Mouse (Mus musculus): ENCODE measurements around the gene Hoxa6. TPM values are rescaled to one million over a fixed set of nuclear protein-coding genes. Genes with fewer than 3 reads are reported as not detected.

The Hoxa6 gene
- polyA plus RNA-seq, 1 experiment from 2014 or later = not detected

GRCm38 (mm10) chr6:52166431-52167077 lies 42.0 kb downstream of the Hoxa6 start:
- Histone ChIP-seq H3K9ac (ENCODE audit: low read depth, low read length) (no peak overlapping the region), H3K4me2 (ENCODE audit: low read depth, low read length) (no peak overlapping the region), H3K27ac (ENCODE audit: low read length) (no peak overlapping the region), H3K9me3 (replicated peaks; ENCODE audit: control insufficient read depth, low read length) (no peaks in the 10 kb centered on the region), H3K36me3 (ENCODE audit: control insufficient read depth, insufficient read depth) (no peaks in the 10 kb centered on the region), H3K4me1 (ENCODE audit: control insufficient read depth, low read depth, low read length) (no peaks in the 10 kb centered on the region), H3K27me3 (ENCODE audit: control insufficient read depth, insufficient read depth, low read depth, low read length) (peaks cover 95% of the 10 kb centered on the region), H3K4me3 (ENCODE audit: low read depth, low read length) (no peak overlapping the region)
- no peak for ATAC-seq (ENCODE audit: low read depth)
- WGBS (ENCODE audit: insufficient replicate concordance) = 24% methylated on average over 4 of the region's 4 CpGs

DNA sequence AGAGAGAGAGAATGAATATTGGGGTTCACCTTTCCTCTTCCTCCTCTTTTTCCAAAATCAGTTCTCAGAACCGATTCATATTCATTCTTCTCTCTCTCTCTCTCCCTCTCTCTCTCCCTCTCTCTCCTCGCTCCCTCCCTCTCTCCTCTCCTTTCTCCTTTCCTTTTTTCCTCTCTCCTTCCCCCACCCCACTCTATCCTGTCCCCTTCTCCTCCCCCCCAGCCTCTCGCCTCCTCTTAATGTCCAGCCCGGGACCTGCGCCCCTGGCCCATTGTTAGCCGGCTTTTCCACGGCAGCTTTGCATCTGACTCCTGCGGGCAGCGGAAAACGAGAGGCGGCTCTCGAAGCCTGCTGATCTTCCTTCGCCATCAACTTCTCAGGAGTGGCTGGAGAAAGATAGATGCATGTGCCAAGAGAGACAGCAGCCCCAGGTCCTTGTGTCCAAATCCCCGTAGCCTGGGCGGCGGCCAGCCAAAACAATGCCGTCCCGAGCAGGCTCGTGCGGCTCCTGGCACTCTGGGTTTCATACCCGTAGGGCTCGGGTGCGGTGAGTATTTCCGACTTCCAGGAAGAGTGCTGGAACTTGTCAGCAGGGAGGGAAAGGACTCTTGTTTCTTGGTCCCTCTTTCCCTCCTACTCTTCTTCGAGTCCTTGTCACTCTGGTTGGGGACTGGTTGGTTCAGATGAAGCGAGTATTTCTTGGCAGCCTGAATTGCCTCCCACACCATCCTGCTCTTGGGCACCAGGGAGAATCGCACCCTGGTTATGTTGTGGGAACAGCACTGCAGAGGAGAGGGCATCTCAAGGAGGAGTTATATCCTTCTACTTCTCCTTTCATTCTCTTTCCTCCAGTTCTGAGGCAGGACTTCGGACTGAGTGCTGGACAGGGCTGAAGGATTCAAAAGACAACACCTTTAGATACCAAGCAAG lies 42.8 kb downstream of the Hoxa6 start:
- no peaks in the 10 kb centered on the region for H3K36me3 ChIP-seq (ENCODE audit: control insufficient read depth, insufficient read depth)
- H3K27me3 ChIP-seq (ENCODE audit: control insufficient read depth, insufficient read depth, low read depth, low read length) = peaks cover 93% of the 10 kb centered on the region
- no peak for ATAC-seq (ENCODE audit: low read depth)
- H3K27ac ChIP-seq (ENCODE audit: low read length) = no peak overlapping the region
- 3% methylated on average over 28 of the region's 28 CpGs for WGBS (ENCODE audit: insufficient replicate concordance)
- no peak overlapping the region for H3K4me2 ChIP-seq (ENCODE audit: low read depth, low read length)
- no peak overlapping the region for H3K9ac ChIP-seq (ENCODE audit: low read depth, low read length)
- 0 out of 2 replicates have a peak overlapping the region, but pooled peaks have one; percentile 12 for H3K4me3 ChIP-seq (ENCODE audit: low read depth, low read length)
- no peaks in the 10 kb centered on the region for H3K9me3 ChIP-seq (replicated peaks; ENCODE audit: control insufficient read depth, low read length)
- no peaks in the 10 kb centered on the region for H3K4me1 ChIP-seq (ENCODE audit: control insufficient read depth, low read depth, low read length)

GRCm38 (mm10) chr6:52164626-52165440 lies 43.7 kb downstream of the Hoxa6 start, which contains the start of gene Hoxa2:
Gene Hoxa2, minus strand, starts transcription at chr6:52164831.
- Histone ChIP-seq H3K4me2 (ENCODE audit: low read depth, low read length) (0 out of 2 replicates have a peak within 1 kb of the TSS, but pooled peaks have one; percentile 0), H3K9ac (ENCODE audit: low read depth, low read length) (no peak within 1 kb of the TSS), H3K27me3 (ENCODE audit: control insufficient read depth, insufficient read depth, low read depth, low read length) (peaks cover 93% of the 10 kb centered on the region), H3K36me3 (ENCODE audit: control insufficient read depth, insufficient read depth) (no peaks in the 10 kb centered on the region), H3K27ac (ENCODE audit: low read length) (no peak within 1 kb of the TSS), H3K9me3 (replicated peaks; ENCODE audit: control insufficient read depth, low read length) (no peaks in the 10 kb centered on the region), H3K4me1 (ENCODE audit: control insufficient read depth, low read depth, low read length) (no peaks in the 10 kb centered on the region), H3K4me3 (ENCODE audit: low read depth, low read length) (peak within 1 kb of the TSS; percentile 30)
- ATAC-seq (ENCODE audit: low read depth) = no peak
- 2% methylated on average over 25 of the region's 25 CpGs for WGBS (ENCODE audit: insufficient replicate concordance)

GRCm38 (mm10) chr6:52164051-52164625 lies 44.4 kb downstream of the Hoxa6 start:
- ATAC-seq (ENCODE audit: low read depth) = no peak
- no peak overlapping the region for H3K27ac ChIP-seq (ENCODE audit: low read length)
- peaks cover 94% of the 10 kb centered on the region for H3K27me3 ChIP-seq (ENCODE audit: control insufficient read depth, insufficient read depth, low read depth, low read length)
- no peak overlapping the region for H3K9ac ChIP-seq (ENCODE audit: low read depth, low read length)
- H3K4me1 ChIP-seq (ENCODE audit: control insufficient read depth, low read depth, low read length) = no peaks in the 10 kb centered on the region
- WGBS (ENCODE audit: insufficient replicate concordance) = 1% methylated on average over 39 of the region's 39 CpGs
- H3K4me2 ChIP-seq (ENCODE audit: low read depth, low read length) = 0 out of 2 replicates have a peak overlapping the region, but pooled peaks have one; percentile 0
- H3K36me3 ChIP-seq (ENCODE audit: control insufficient read depth, insufficient read depth) = no peaks in the 10 kb centered on the region
- no peaks in the 10 kb centered on the region for H3K9me3 ChIP-seq (replicated peaks; ENCODE audit: control insufficient read depth, low read length)
- peak overlapping the region; percentile 30 for H3K4me3 ChIP-seq (ENCODE audit: low read depth, low read length)

DNA sequence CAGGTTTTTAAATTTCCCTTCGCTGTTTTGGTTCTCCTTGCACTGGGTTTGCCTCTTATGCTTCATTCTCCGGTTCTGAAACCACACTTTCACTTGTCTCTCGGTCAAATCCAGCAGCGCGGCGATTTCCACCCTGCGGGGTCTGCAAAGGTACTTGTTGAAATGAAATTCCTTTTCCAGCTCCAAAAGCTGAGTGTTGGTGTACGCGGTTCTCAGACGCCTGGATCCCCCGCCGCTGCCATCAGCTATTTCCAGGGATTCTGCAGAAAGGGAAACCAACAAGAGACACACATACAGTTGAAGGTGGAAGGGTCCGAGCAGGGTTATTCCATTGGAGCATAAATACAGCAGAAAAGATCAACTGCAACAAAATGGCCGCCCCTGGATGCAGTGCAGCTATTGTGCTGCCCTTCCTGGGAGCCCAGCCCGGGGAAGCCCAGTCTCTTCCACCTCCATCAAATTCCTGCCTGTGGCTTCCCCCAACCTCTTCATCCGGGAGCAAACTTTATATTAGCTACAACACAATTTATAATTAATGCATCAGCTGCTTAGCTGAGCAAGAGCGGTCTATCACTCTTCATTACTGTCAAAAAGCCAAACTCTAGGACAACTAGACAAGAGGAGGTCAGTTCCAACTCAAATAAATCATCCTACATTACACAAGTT lies 45.0 kb downstream of the Hoxa6 start:
- no peak overlapping the region for H3K27ac ChIP-seq (ENCODE audit: low read length)

DNA sequence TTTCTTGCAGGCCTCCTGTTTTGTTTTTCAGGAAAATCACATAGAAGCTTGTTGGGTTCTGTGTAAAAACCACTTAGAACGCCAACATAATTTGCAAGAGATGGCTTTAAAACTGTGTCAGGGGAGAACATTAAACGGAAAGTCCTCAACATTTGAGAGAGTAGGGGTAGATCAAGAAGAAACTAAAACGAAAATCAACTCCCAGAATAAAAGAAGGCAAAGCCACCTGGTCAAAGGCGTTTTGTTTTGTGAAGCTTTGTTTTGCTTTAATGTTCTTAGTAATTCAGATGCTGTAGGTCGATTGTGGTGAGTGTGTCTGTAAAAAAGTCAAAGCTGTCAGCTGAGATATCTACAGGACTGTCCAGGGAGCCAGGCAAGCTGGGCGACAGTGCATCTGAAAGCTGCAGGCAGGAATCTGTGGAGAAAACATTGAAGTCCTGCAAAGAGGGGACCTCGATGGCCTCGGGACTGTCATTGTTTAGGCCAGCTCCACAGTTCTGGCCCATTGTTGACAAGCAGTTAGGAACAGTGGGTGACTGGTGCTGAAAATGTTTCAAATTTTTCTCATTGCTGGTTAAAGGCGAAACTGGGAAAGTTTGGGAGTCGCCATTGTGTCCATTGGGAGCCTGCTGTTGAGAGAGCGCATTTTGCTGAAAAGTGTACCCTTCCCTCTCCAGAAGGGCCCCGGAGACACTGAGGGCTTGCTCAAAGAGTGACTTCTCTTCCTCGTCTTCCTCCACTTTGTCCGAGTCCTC lies 45.7 kb downstream of the Hoxa6 start:
- Histone ChIP-seq H3K27ac (ENCODE audit: low read length) (no peak overlapping the region), H3K4me2 (ENCODE audit: low read depth, low read length) (no peak overlapping the region), H3K36me3 (ENCODE audit: control insufficient read depth, insufficient read depth) (no peaks in the 10 kb centered on the region), H3K9me3 (replicated peaks; ENCODE audit: control insufficient read depth, low read length) (no peaks in the 10 kb centered on the region), H3K4me3 (ENCODE audit: low read depth, low read length) (no peak overlapping the region), H3K9ac (ENCODE audit: low read depth, low read length) (no peak overlapping the region), H3K4me1 (ENCODE audit: control insufficient read depth, low read depth, low read length) (no peaks in the 10 kb centered on the region), H3K27me3 (ENCODE audit: control insufficient read depth, insufficient read depth, low read depth, low read length) (peaks cover 96% of the 10 kb centered on the region)
- no peak for ATAC-seq (ENCODE audit: low read depth)
- WGBS (ENCODE audit: insufficient replicate concordance) = 14% methylated on average over 14 of the region's 14 CpGs

More for the DNA sequence above, 45.0 kb downstream of the Hoxa6 start:
- Histone ChIP-seq H3K36me3 (ENCODE audit: control insufficient read depth, insufficient read depth) (no peaks in the 10 kb centered on the region), H3K4me1 (ENCODE audit: control insufficient read depth, low read depth, low read length) (no peaks in the 10 kb centered on the region), H3K4me2 (ENCODE audit: low read depth, low read length) (no peak overlapping the region), H3K4me3 (ENCODE audit: low read depth, low read length) (peak overlapping the region; percentile 30; the same call in 1 of the 2 replicates), H3K9me3 (replicated peaks; ENCODE audit: control insufficient read depth, low read length) (no peaks in the 10 kb centered on the region), H3K27me3 (ENCODE audit: control insufficient read depth, insufficient read depth, low read depth, low read length) (peaks cover 96% of the 10 kb centered on the region), H3K9ac (ENCODE audit: low read depth, low read length) (no peak overlapping the region)
- 9% methylated on average over 17 of the region's 17 CpGs for WGBS (ENCODE audit: insufficient replicate concordance)
- ATAC-seq (ENCODE audit: low read depth) = no peak

- whole genome bisulfite sequencing (ENCODE audit: insufficient replicate concordance) = 33% methylated on average over 1 of the region's 1 CpGs
- Histone ChIP-seq H3K4me3 (ENCODE audit: low read depth, low read length) (no peak overlapping the region), H3K27ac (ENCODE audit: low read length) (no peak overlapping the region), H3K36me3 (ENCODE audit: control insufficient read depth, insufficient read depth) (no peaks in the 10 kb centered on the region), H3K27me3 (ENCODE audit: control insufficient read depth, insufficient read depth, low read depth, low read length) (peaks cover 96% of the 10 kb centered on the region), H3K9ac (ENCODE audit: low read depth, low read length) (no peak overlapping the region), H3K9me3 (replicated peaks; ENCODE audit: control insufficient read depth, low read length) (no peaks in the 10 kb centered on the region), H3K4me2 (ENCODE audit: low read depth, low read length) (no peak overlapping the region), H3K4me1 (ENCODE audit: control insufficient read depth, low read depth, low read length) (no peaks in the 10 kb centered on the region)
- ATAC-seq (ENCODE audit: low read depth) = no peak
These were observed 46.5 kb downstream of the Hoxa6 start for GRCm38 (mm10) chr6:52162093-52162380.

Measured in liver, embryonic 16.5 days (tissue).